Mouse (Mus musculus) spleen, adult 2 months (tissue): ENCODE results near the gene Gm11492. TPM values are rescaled to one million over a fixed set of nuclear protein-coding genes. Genes with fewer than 3 reads are reported as not detected.

ENCODE experiments used
- DNase-seq, 2 experiments: peaks; one replicate each; pipeline versions ENCODE4 v3.0.0 to v3.0.0-alpha.2; 2012 to 2021; ENCODE audit warnings: low spot score in 2 of 2, low read depth in 1 of 2
- H3K27ac ChIP-seq: fragments of 200-500 bp; 2 replicates; pipeline ENCODE4 v1.5.1; 2012; ENCODE audit warnings: low read length, inconsistent platforms; ENCODE audit not compliant: insufficient read depth
- H3K27me3 ChIP-seq: fragments of 200-500 bp; 2 replicates; pipeline ENCODE4 v1.6.1; 2012; ENCODE audit warnings: mild to moderate bottlenecking, moderate library complexity, low read length, inconsistent platforms; ENCODE audit not compliant: control insufficient read depth, insufficient read depth
- H3K36me3 ChIP-seq: fragments of 200-500 bp; 2 replicates; pipeline ENCODE4 v1.6.1; 2012; ENCODE audit warnings: mild to moderate bottlenecking, low read length, inconsistent platforms; ENCODE audit not compliant: control insufficient read depth, insufficient read depth
- H3K4me1 ChIP-seq: fragments of 200-500 bp; 2 replicates; pipeline ENCODE4 v1.6.1; 2011; ENCODE audit warnings: inconsistent platforms; ENCODE audit not compliant: control insufficient read depth, insufficient read depth, insufficient read length
- H3K4me3 ChIP-seq: fragments of 200-500 bp; 2 replicates; pipeline ENCODE4 v1.5.1; 2011; ENCODE audit warnings: mild to moderate bottlenecking, inconsistent platforms; ENCODE audit not compliant: insufficient read depth, insufficient read length; ENCODE audit errors: extremely low read depth
- CTCF ChIP-seq: fragments of 200-500 bp; IDR thresholded peaks from 2 replicates; pipeline ENCODE4 v1.5.1; 2011; ENCODE audit warnings: mild to moderate bottlenecking, inconsistent platforms; ENCODE audit not compliant: insufficient read depth, insufficient read length, insufficient replicate concordance; ENCODE audit errors: extremely low read depth
- POLR2A ChIP-seq: fragments of 200-500 bp; IDR thresholded peaks from 2 replicates; pipeline ENCODE4 v1.6.1; 2011; ENCODE audit warnings: low read depth, low read length, inconsistent platforms
- whole genome bisulfite sequencing: fragments of 180-500 bp; shearing (Covaris S2); methylation state at CpG from one replicate; pipeline ENCODE4 v1.1.7; 2018; 5-methylcytosine and 5-hydroxymethylcytosine counted together
- polyA plus RNA-seq: library from polyadenylated mRNA; depleted of rRNA; stranded (reverse); fragments of >200 nt; gene quantifications from 2 replicates; pipeline ENCODE4 v1.2.3, GENCODE M21; 2012

The Gm11492 gene
- polyA plus RNA-seq, 1 experiment, result not detected

DNA sequence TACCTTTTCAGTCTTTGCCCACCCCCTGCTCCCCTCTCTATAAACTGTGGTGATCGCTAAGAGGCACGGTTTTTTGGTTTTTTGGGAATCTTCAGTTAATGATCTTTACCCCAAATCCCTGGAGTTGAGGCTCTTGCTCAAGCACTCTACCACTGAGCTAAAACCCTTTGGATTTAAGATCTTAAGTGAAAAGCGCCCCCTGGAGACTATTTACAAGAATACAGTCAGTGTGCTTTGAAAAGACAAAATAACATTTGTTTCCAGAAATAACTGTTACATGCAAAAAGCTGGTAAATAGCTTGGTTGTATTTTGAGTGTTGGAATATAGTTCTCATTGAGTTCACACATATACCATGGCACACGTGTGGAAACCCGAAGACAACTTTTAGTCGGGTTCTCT is 34.8 kb upstream of the Gm11492 start:
- DNase-seq, result no peak
- no peak overlapping the region for H3K27ac ChIP-seq
- no peaks in the 10 kb centered on the region for H3K4me1 ChIP-seq
- WGBS, result 74% methylated on average over 6 of the region's 6 CpGs
- H3K36me3 ChIP-seq, result no peaks in the 10 kb centered on the region
- no peaks in the 10 kb centered on the region for H3K27me3 ChIP-seq
- no peak overlapping the region for H3K4me3 ChIP-seq
- no peak for TF ChIP-seq POLR2A
- no peak for TF ChIP-seq CTCF

DNA sequence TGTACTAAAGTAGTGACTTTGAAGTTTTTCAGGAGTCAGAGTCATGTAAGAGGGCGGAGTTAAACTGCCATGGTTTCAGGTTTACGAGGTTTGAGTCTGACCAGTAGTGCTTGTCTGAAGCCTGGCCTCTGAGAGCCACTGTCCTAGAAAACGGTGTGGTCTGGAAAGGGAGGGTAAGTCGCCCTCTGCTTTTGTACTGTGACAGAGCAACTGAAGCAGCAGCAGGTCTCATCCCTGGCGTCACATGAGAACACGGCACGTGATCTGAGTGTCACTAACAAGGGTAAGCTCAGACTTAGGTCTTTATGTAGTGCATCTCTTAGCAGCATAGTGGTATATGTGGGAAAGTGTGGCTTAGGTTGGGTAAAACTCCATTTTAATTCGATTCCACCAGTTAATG is 24.2 kb upstream of the Gm11492 start:
- WGBS, result 74% methylated on average over 8 of the region's 8 CpGs
- Histone ChIP-seq H3K4me3 (no peak overlapping the region), H3K27me3 (no peaks in the 10 kb centered on the region), H3K36me3 (no peaks in the 10 kb centered on the region), H3K27ac (no peak overlapping the region), H3K4me1 (no peaks in the 10 kb centered on the region)
- DNase-seq, result no peak
- TF ChIP-seq CTCF (no peak), POLR2A (no peak)

DNA sequence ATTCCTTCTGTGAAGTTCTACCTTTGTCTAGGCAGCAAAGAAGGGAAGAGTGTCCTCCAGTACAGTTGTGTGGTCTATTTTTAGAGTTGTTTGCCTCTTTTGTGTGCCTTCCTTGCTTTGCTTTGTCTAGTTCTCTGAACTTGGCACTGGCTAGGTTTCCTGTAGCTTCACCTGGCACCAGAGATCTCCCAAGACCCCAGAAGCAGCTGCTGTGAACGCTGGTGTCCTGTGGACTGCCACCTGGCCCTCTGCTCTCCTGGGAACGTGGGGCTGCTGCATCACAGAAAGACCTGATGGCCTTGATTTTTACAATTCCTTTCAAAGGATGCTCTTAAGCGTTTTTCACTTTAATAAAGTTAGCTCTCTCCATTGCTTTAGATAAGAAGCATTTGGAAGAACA is 23.5 kb upstream of the Gm11492 start:
- Histone ChIP-seq H3K4me3 (no peak overlapping the region), H3K4me1 (no peaks in the 10 kb centered on the region), H3K27ac (no peak overlapping the region), H3K27me3 (no peaks in the 10 kb centered on the region), H3K36me3 (no peaks in the 10 kb centered on the region)
- WGBS, result 32% methylated on average over 3 of the region's 3 CpGs
- DNase-seq, result no peak
- TF ChIP-seq POLR2A (no peak), CTCF (no peak)

DNA sequence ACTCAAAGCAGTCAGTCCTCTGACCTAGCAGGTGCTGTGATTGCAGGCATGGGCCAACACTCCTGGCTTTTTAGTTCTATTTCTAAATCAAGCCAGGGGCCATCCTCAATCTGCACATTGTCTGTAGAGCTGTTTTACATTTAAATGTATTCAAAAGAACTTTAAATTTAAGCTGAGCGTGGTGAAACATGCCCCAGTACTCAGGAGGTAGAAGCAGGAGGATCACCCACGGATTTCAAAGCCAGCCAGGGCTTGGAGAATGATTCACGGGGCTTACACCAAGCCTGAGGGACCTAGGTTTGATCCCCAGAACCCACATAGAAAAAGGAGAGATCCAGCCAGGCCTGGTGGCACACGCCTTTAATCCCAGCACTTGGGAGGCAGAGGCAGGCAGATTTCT is 13.1 kb upstream of the Gm11492 start:
- 86% methylated on average over 4 of the region's 4 CpGs for WGBS
- no peaks in the 10 kb centered on the region for H3K36me3 ChIP-seq
- H3K27ac ChIP-seq, result no peak overlapping the region
- H3K4me3 ChIP-seq, result no peak overlapping the region
- H3K4me1 ChIP-seq, result no peaks in the 10 kb centered on the region
- no peaks in the 10 kb centered on the region for H3K27me3 ChIP-seq
- no peak for TF ChIP-seq POLR2A
- no peak for TF ChIP-seq CTCF
- no peak for DNase-seq

DNA sequence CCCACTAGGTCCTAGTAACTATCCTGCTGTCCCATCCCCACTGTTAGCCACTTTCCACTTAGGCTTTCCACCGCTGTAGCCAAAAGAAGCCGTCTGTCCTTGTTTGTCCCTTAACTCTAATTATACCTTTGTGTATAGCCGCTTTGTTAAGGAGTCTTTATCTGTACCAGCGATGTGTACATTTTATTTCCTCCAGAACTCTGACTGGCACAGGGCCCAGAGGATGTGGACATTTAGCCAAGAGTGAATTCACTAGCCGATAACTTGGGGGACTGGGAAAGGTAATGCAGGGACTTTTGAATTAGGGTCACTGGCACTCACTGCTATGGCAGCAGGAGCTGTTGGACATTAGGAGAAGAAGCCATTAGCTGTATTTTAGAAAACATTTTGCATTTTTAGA is 12.1 kb upstream of the Gm11492 start:
- H3K4me3 ChIP-seq, result no peak overlapping the region
- WGBS, result 67% methylated on average over 5 of the region's 5 CpGs
- no peaks in the 10 kb centered on the region for H3K4me1 ChIP-seq
- TF ChIP-seq CTCF (no peak), POLR2A (no peak)
- H3K36me3 ChIP-seq, result no peaks in the 10 kb centered on the region
- H3K27me3 ChIP-seq, result no peaks in the 10 kb centered on the region
- DNase-seq, result no peak
- H3K27ac ChIP-seq, result no peak overlapping the region

DNA sequence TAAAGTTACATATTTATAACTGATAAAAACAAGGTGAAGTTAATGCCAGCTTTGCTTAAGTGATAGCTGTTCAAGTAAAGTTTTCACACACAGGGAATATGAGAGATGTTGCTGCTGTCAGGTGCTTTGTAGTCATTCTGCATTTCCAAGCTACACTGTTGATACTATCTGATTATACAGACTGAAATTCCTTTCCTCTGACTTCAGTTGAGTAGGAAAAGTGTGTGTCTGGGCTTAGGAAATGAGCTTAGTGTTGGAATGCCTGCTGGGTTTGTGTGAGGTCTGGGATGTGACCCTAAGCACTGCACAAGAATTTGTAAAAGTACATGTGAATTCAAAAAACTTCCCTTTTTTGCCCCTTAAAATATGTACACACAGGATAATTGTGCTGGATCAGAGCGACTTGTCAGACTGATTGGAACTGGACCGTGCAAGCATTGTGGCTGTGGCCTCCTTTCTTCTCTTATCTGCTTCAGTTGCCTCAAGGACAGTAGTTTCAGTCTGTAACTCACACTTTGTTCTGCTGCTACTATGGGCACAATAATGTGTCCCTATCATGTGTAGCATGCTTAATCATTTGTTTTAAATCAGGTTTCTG is 11.2 kb upstream of the Gm11492 start:
- Histone ChIP-seq H3K36me3 (no peaks in the 10 kb centered on the region), H3K4me3 (no peak overlapping the region), H3K27me3 (no peaks in the 10 kb centered on the region), H3K4me1 (no peaks in the 10 kb centered on the region), H3K27ac (no peak overlapping the region)
- no peak for DNase-seq
- WGBS, result 45% methylated on average over 2 of the region's 2 CpGs
- TF ChIP-seq CTCF, result no peak
- TF ChIP-seq POLR2A, result no peak

DNA sequence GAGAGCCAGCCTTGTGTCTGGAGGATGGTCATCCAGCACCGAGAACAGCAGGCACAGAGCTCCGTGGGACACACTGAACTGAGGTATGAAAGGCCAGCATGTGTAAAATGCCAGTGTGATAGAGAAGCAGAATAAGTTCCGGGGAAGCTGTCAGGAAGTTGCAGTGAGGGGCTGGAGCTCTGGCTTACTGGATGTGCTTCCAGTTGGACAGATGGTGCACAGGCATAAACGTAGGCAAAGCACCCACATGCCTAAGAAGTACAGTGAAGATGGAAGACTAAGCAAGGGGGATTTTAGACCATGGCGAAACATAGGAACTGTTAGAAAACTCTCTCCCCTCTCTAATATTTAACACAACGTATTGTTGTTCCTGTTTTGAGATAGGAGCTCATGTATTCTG is 5.2 kb upstream of the Gm11492 start:
- TF ChIP-seq POLR2A (no peak), CTCF (no peak)
- no peaks in the 10 kb centered on the region for H3K4me1 ChIP-seq

DNA sequence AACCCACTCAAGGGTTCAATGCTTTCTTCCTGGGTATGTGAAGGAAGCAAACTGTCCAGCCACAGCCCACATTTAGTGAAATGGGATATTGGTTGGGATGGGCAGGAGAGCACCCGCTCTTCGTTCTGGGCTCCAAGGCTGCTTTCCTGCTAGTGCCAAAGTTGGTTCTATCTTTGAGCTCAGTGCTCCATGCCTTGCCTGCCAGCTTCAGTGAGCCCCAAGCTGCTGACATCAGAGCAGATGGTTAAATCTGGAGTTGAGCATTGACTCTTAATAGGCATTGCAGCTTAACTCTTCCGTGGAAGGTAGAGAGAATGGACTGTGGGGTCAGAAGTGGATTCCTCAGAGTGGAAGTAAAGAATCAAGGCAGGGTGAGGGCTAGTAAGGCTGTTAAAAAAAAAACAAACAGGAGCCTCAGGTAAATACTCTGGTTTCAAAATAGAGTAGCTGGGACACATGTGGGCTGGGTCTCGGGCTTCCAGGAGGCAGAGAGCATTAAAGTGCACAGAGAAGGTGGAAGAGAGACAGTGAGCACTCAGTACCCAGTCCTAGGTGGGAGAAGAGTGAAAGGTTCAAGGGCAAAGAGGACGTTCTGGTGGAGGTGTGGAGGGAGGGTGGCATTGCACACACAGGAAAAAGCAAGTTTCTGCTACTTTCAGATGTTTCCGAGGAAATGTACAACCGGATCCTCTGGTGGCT is 2.0 kb downstream of the Gm11492 start, which contains the start of gene Sept4:
Gene Sept4 (plus strand): TSS at position 649 of the 699 bp plus-strand sequence.
- Histone ChIP-seq H3K4me1 (no peaks in the 10 kb centered on the region), H3K4me3 (no peak within 1 kb of the TSS), H3K36me3 (no peaks in the 10 kb centered on the region), H3K27ac (no peak within 1 kb of the TSS), H3K27me3 (no peaks in the 10 kb centered on the region)
- TF ChIP-seq CTCF, result no peak
- TF ChIP-seq POLR2A, result no peak
- WGBS, result 70% methylated on average over 7 of the region's 7 CpGs
- no peak for DNase-seq

More for the DNA sequence above, 5.2 kb upstream of the Gm11492 start:
- 78% methylated on average over 6 of the region's 6 CpGs for WGBS
- Histone ChIP-seq H3K27me3 (no peaks in the 10 kb centered on the region), H3K4me3 (no peak overlapping the region), H3K27ac (no peak overlapping the region), H3K36me3 (no peaks in the 10 kb centered on the region)
- DNase-seq, result no peak
